Mouse (Mus musculus) liver, adult 2 months (tissue): ENCODE data around the gene Akt3.

Source experiments
- CTCF ChIP-seq: fragments of 200-500 bp; IDR thresholded peaks from 2 replicates; pipeline ENCODE4 v1.5.1; 2011; ENCODE audit warnings: low read depth, low read length, control low read depth
- POLR2A ChIP-seq: fragments of 200-500 bp; IDR thresholded peaks from 2 replicates; pipeline ENCODE4 v1.6.1; 2011; ENCODE audit warnings: low read length, control low read depth; ENCODE audit not compliant: insufficient read depth; ENCODE audit errors: extremely low read depth

GRCm38 (mm10) chr1:177046963-177047362 is 211.0 kb downstream of the Akt3 start:
- TF ChIP-seq POLR2A = no peak
- TF ChIP-seq CTCF = no peak
